Mouse (Mus musculus): ENCODE results near the gene Pdzk1ip1. TPM values are rescaled to one million over a fixed set of nuclear protein-coding genes. Genes with fewer than 3 reads are reported as not detected.
A peak's percentile ranks its signal among the peaks of the same experiment; 100 is the strongest.

The Pdzk1ip1 gene
- polyA plus RNA-seq, 1 experiment = 15.2 TPM

- Histone ChIP-seq H3K4me3 (ENCODE audit: control insufficient read depth, insufficient read depth, low read length) (no peak overlapping the region), H3K27me3 (ENCODE audit: control insufficient read depth, insufficient read depth, low read length) (peaks cover 47% of the 10 kb centered on the region), H3K36me3 (ENCODE audit: control insufficient read depth, insufficient read depth, low read length) (no peaks in the 10 kb centered on the region), H3K4me1 (replicated peaks; ENCODE audit: control insufficient read depth, insufficient read depth, low read length) (0 out of 2 replicates have a peak, but pooled peaks cover 7% of the 10 kb centered on the region), H3K27ac (ENCODE audit: control insufficient read depth, insufficient read depth, low read length) (no peak overlapping the region)
- no peak for DNase-seq
- WGBS = 76% methylated on average over 2 of the region's 2 CpGs
- no peak for TF ChIP-seq POLR2A (IDR thresholded peaks at IDR 0.05; ENCODE audit: control insufficient read depth, extremely low read depth, insufficient read depth, low read length, poor library complexity)
- no peak for TF ChIP-seq CTCF (IDR thresholded peaks at IDR 0.05; ENCODE audit: borderline replicate concordance, control insufficient read depth, extremely low read depth, insufficient read depth, low read length, poor library complexity)
Measured at GRCm38 (mm10) chr4:115055044-115055443, 33.5 kb upstream of the Pdzk1ip1 start.

- 0 out of 2 replicates have a peak, but pooled peaks cover 7% of the 10 kb centered on the region for H3K4me1 ChIP-seq (replicated peaks; ENCODE audit: control insufficient read depth, insufficient read depth, low read length)
- 80% methylated on average over 3 of the region's 3 CpGs for WGBS
- no peaks in the 10 kb centered on the region for H3K36me3 ChIP-seq (ENCODE audit: control insufficient read depth, insufficient read depth, low read length)
- DNase-seq = no peak
- TF ChIP-seq POLR2A (IDR thresholded peaks at IDR 0.05; ENCODE audit: control insufficient read depth, extremely low read depth, insufficient read depth, low read length, poor library complexity) (no peak), CTCF (IDR thresholded peaks at IDR 0.05; ENCODE audit: borderline replicate concordance, control insufficient read depth, extremely low read depth, insufficient read depth, low read length, poor library complexity) (no peak)
- H3K27ac ChIP-seq (ENCODE audit: control insufficient read depth, insufficient read depth, low read length) = no peak overlapping the region
- peaks cover 53% of the 10 kb centered on the region for H3K27me3 ChIP-seq (ENCODE audit: control insufficient read depth, insufficient read depth, low read length)
- no peak overlapping the region for H3K4me3 ChIP-seq (ENCODE audit: control insufficient read depth, insufficient read depth, low read length)
Measured at GRCm38 (mm10) chr4:115055691-115056090, 32.8 kb upstream of the Pdzk1ip1 start.

- Histone ChIP-seq H3K4me1 (replicated peaks; ENCODE audit: control insufficient read depth, insufficient read depth, low read length) (0 out of 2 replicates have a peak, but pooled peaks cover 7% of the 10 kb centered on the region), H3K27ac (ENCODE audit: control insufficient read depth, insufficient read depth, low read length) (no peak within 1 kb of the TSS), H3K27me3 (ENCODE audit: control insufficient read depth, insufficient read depth, low read length) (peaks cover 54% of the 10 kb centered on the region), H3K4me3 (ENCODE audit: control insufficient read depth, insufficient read depth, low read length) (peak within 1 kb of the TSS; percentile 1), H3K36me3 (ENCODE audit: control insufficient read depth, insufficient read depth, low read length) (no peaks in the 10 kb centered on the region)
- 3% methylated on average over 60 of the region's 60 CpGs for WGBS
- no peak for DNase-seq
- TF ChIP-seq CTCF (IDR thresholded peaks at IDR 0.05; ENCODE audit: borderline replicate concordance, control insufficient read depth, extremely low read depth, insufficient read depth, low read length, poor library complexity) (no peak), POLR2A (IDR thresholded peaks at IDR 0.05; ENCODE audit: control insufficient read depth, extremely low read depth, insufficient read depth, low read length, poor library complexity) (no peak)
Measured at GRCm38 (mm10) chr4:115056371-115056920, 32.1 kb upstream of the Pdzk1ip1 start, which contains the start of gene Tal1. Tal1 (plus strand) TSS chr4:115056426.

- under 1% methylated on average over 48 of the region's 48 CpGs for WGBS
- 0 out of 2 replicates have a peak, but pooled peaks cover 7% of the 10 kb centered on the region for H3K4me1 ChIP-seq (replicated peaks; ENCODE audit: control insufficient read depth, insufficient read depth, low read length)
- H3K27me3 ChIP-seq (ENCODE audit: control insufficient read depth, insufficient read depth, low read length) = peaks cover 52% of the 10 kb centered on the region
- TF ChIP-seq POLR2A (IDR thresholded peaks at IDR 0.05; ENCODE audit: control insufficient read depth, extremely low read depth, insufficient read depth, low read length, poor library complexity) (no peak), CTCF (IDR thresholded peaks at IDR 0.05; ENCODE audit: borderline replicate concordance, control insufficient read depth, extremely low read depth, insufficient read depth, low read length, poor library complexity) (0 out of 2 replicates have a peak, but pooled peaks have one; percentile 11)
- no peak overlapping the region for H3K27ac ChIP-seq (ENCODE audit: control insufficient read depth, insufficient read depth, low read length)
- no peak for DNase-seq
- peak overlapping the region; percentile 1 for H3K4me3 ChIP-seq (ENCODE audit: control insufficient read depth, insufficient read depth, low read length)
- no peaks in the 10 kb centered on the region for H3K36me3 ChIP-seq (ENCODE audit: control insufficient read depth, insufficient read depth, low read length)
Measured at GRCm38 (mm10) chr4:115056921-115057673, 31.4 kb upstream of the Pdzk1ip1 start.

- Histone ChIP-seq H3K4me3 (ENCODE audit: control insufficient read depth, insufficient read depth, low read length) (no peak overlapping the region), H3K4me1 (replicated peaks; ENCODE audit: control insufficient read depth, insufficient read depth, low read length) (0 out of 2 replicates have a peak, but pooled peaks cover 8% of the 10 kb centered on the region), H3K36me3 (ENCODE audit: control insufficient read depth, insufficient read depth, low read length) (no peaks in the 10 kb centered on the region), H3K27ac (ENCODE audit: control insufficient read depth, insufficient read depth, low read length) (no peak overlapping the region), H3K27me3 (ENCODE audit: control insufficient read depth, insufficient read depth, low read length) (peaks cover 46% of the 10 kb centered on the region)
- 4% methylated on average over 33 of the region's 33 CpGs for WGBS
- TF ChIP-seq CTCF (IDR thresholded peaks at IDR 0.05; ENCODE audit: borderline replicate concordance, control insufficient read depth, extremely low read depth, insufficient read depth, low read length, poor library complexity) (no peak), POLR2A (IDR thresholded peaks at IDR 0.05; ENCODE audit: control insufficient read depth, extremely low read depth, insufficient read depth, low read length, poor library complexity) (no peak)
- no peak for DNase-seq
Measured at GRCm38 (mm10) chr4:115057674-115058316, 30.7 kb upstream of the Pdzk1ip1 start.

- TF ChIP-seq POLR2A (IDR thresholded peaks at IDR 0.05; ENCODE audit: control insufficient read depth, extremely low read depth, insufficient read depth, low read length, poor library complexity) = no peak
- TF ChIP-seq CTCF (IDR thresholded peaks at IDR 0.05; ENCODE audit: borderline replicate concordance, control insufficient read depth, extremely low read depth, insufficient read depth, low read length, poor library complexity) = no peak
- no peaks in the 10 kb centered on the region for H3K36me3 ChIP-seq (ENCODE audit: control insufficient read depth, insufficient read depth, low read length)
- H3K4me3 ChIP-seq (ENCODE audit: control insufficient read depth, insufficient read depth, low read length) = no peak overlapping the region
- DNase-seq = no peak
- H3K27me3 ChIP-seq (ENCODE audit: control insufficient read depth, insufficient read depth, low read length) = peaks cover 47% of the 10 kb centered on the region
- 4% methylated on average over 20 of the region's 20 CpGs for WGBS
- no peak overlapping the region for H3K27ac ChIP-seq (ENCODE audit: control insufficient read depth, insufficient read depth, low read length)
- peaks cover 12% of the 10 kb centered on the region; the same call in 1 of the 2 replicates for H3K4me1 ChIP-seq (replicated peaks; ENCODE audit: control insufficient read depth, insufficient read depth, low read length)
Measured at GRCm38 (mm10) chr4:115058317-115058761, 30.2 kb upstream of the Pdzk1ip1 start.
